ENCODE assay signal across 1 mouse cellular context in the genomic region with DNA sequence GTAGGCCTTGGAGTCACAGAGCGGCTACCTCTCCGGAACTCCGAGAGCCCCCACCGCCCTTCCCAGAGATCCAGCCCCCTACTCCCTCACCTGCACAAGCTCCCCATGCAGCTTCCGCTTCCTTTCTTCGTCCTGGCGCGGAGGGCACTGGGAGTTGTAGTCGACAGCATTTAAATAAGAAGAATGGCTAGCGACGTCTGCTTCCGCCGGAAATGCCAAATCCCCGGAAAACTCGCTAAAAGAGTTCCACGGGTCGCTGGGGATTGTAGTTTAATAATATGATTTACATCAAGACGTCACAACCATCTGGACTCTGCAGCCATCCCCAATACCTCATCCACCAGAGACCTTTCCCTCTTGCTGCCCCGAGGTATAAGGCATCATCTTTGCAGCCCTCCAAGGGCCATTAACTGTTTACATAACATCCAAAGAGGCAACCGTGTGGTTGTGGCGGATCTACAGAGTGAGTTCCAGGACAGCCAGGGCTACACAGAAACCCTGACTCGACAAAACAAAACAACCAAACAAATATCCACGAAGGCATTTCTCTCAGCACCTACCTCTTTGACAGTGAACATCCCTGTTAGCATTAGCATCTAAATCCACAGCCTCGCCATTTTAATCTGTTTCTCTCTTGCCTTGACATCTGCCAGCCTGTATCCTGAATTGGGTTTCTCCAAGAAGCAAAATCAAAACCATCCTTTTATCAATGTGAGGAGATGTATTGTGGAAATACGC.
TF ChIP-seq lines count a peak whose summit lies in the region.

No protein-coding gene starts in this region.

TF ChIP-seq in MEL, 35 proteins besides CTCF, POLR2A, EP300 and RAD21 (continued from another document):
- TF ChIP-seq E2F4 (IDR thresholded peaks at IDR 0.05; ENCODE audit: borderline replicate concordance, low read depth, low read length), result no peak
- TF ChIP-seq NELFE (IDR thresholded peaks at IDR 0.05; ENCODE audit: low read depth, low read length), result no peak; the same call in 1 of the 2 replicates
- no peak for TF ChIP-seq GATA1 (IDR thresholded peaks at IDR 0.05; ENCODE audit: low read depth, low read length)
- TF ChIP-seq TCF12 (IDR thresholded peaks at IDR 0.05; ENCODE audit: low read depth, low read length), result no peak
- no peak for TF ChIP-seq MAX (IDR thresholded peaks at IDR 0.05; ENCODE audit: low read length)
- no peak for TF ChIP-seq JUND (IDR thresholded peaks at IDR 0.05; ENCODE audit: low read depth, low read length)
- TF ChIP-seq ETS1 (IDR thresholded peaks at IDR 0.05; ENCODE audit: low read depth, low read length), result no peak
- peak; percentile 95 for TF ChIP-seq ELF1 (IDR thresholded peaks at IDR 0.05; ENCODE audit: low read depth, low read length)
- TF ChIP-seq UBTF (IDR thresholded peaks at IDR 0.05; ENCODE audit: borderline replicate concordance, insufficient read depth, low read depth, low read length), result no peak
- no peak for TF ChIP-seq GABPA (IDR thresholded peaks at IDR 0.05; ENCODE audit: low read depth, low read length)
- TF ChIP-seq SIN3A (IDR thresholded peaks at IDR 0.05; ENCODE audit: low read length), result peak; percentile 65
- TF ChIP-seq KAT2A (conservative IDR thresholded peaks at IDR 0.05; ENCODE audit: low read depth, low read length), result peak; percentile 93
